Mouse (Mus musculus): ENCODE data around the gene Cnnm2. TPM values are rescaled to one million over a fixed set of nuclear protein-coding genes. Genes with fewer than 3 reads are reported as not detected.

Gene Cnnm2
- total and polyA plus RNA-seq, 3 experiments = 16.2 to 67.6 (median 27.1) TPM

GRCm38 (mm10) chr19:46892856-46893255 is 131.5 kb downstream of the Cnnm2 start:
- ATAC-seq (ENCODE audit: extremely low read depth, insufficient number of reproducible peaks, low FRiP score, poor library complexity, severe bottlenecking) (no peak), DNase-seq (ENCODE audit: low spot score) (no peak)
- Histone ChIP-seq H3K27me3 (ENCODE audit: insufficient read depth, low read length) (no peaks in the 10 kb centered on the region), H3K9me3 (replicated peaks) (peaks cover 7% of the 10 kb centered on the region), H3K36me3 (replicated peaks) (peaks cover 89% of the 10 kb centered on the region), H3K4me3 (ENCODE audit: low read depth, low read length) (no peak overlapping the region), H3K4me1 (ENCODE audit: insufficient read depth, low read depth, low read length) (peaks cover 26% of the 10 kb centered on the region)
- TF ChIP-seq CTCF (IDR thresholded peaks at IDR 0.05; ENCODE audit: low read depth, low read length) (no peak), GATA1 (IDR thresholded peaks at IDR 0.05; ENCODE audit: borderline replicate concordance, low read length) (no peak), GATA2 (IDR thresholded peaks at IDR 0.05; ENCODE audit: borderline replicate concordance, low read depth, low read length) (no peak), TAL1 (conservative IDR thresholded peaks at IDR 0.05; ENCODE audit: low read depth, low read length) (no peak)

GRCm38 (mm10) chr19:46893484-46893883 is 132.1 kb downstream of the Cnnm2 start:
- no peak for DNase-seq (ENCODE audit: low spot score)
- peaks cover 12% of the 10 kb centered on the region for H3K9me3 ChIP-seq (replicated peaks)
- H3K4me3 ChIP-seq (ENCODE audit: low read depth, low read length) = no peak overlapping the region
- H3K36me3 ChIP-seq (replicated peaks) = peaks cover 89% of the 10 kb centered on the region
- TF ChIP-seq TAL1 (conservative IDR thresholded peaks at IDR 0.05; ENCODE audit: low read depth, low read length) = no peak
- no peak for TF ChIP-seq GATA1 (IDR thresholded peaks at IDR 0.05; ENCODE audit: borderline replicate concordance, low read length)
- no peak for TF ChIP-seq GATA2 (IDR thresholded peaks at IDR 0.05; ENCODE audit: borderline replicate concordance, low read depth, low read length)
- TF ChIP-seq CTCF (IDR thresholded peaks at IDR 0.05; ENCODE audit: low read depth, low read length) = no peak
- TF ChIP-seq POLR2AphosphoS5 (IDR thresholded peaks at IDR 0.05; ENCODE audit: insufficient replicate concordance, low read depth, low read length) = no peak
- no peaks in the 10 kb centered on the region for H3K27me3 ChIP-seq (ENCODE audit: insufficient read depth, low read length)
- H3K4me1 ChIP-seq (ENCODE audit: insufficient read depth, low read depth, low read length) = peaks cover 20% of the 10 kb centered on the region
- ATAC-seq (ENCODE audit: extremely low read depth, insufficient number of reproducible peaks, low FRiP score, poor library complexity, severe bottlenecking) = no peak

GRCm38 (mm10) chr19:46897135-46897534 is 135.7 kb downstream of the Cnnm2 start:
- DNase-seq (ENCODE audit: low spot score) = no peak
- peaks cover 12% of the 10 kb centered on the region for H3K9me3 ChIP-seq (replicated peaks)

GRCm38 (mm10) chr19:46898222-46898621 is 136.8 kb downstream of the Cnnm2 start:
- Histone ChIP-seq H3K4me1 (ENCODE audit: insufficient read depth, low read depth, low read length) (peaks cover 27% of the 10 kb centered on the region), H3K27me3 (ENCODE audit: insufficient read depth, low read length) (no peaks in the 10 kb centered on the region), H3K36me3 (replicated peaks) (peaks cover 77% of the 10 kb centered on the region), H3K4me3 (ENCODE audit: low read depth, low read length) (no peak overlapping the region), H3K9me3 (replicated peaks) (peaks cover 12% of the 10 kb centered on the region)
- TF ChIP-seq TAL1 (conservative IDR thresholded peaks at IDR 0.05; ENCODE audit: low read depth, low read length) (no peak), CTCF (IDR thresholded peaks at IDR 0.05; ENCODE audit: low read depth, low read length) (no peak), GATA2 (IDR thresholded peaks at IDR 0.05; ENCODE audit: borderline replicate concordance, low read depth, low read length) (no peak), POLR2AphosphoS5 (IDR thresholded peaks at IDR 0.05; ENCODE audit: insufficient replicate concordance, low read depth, low read length) (no peak), GATA1 (IDR thresholded peaks at IDR 0.05; ENCODE audit: borderline replicate concordance, low read length) (no peak)
- no peak for DNase-seq (ENCODE audit: low spot score)
- ATAC-seq (ENCODE audit: extremely low read depth, insufficient number of reproducible peaks, low FRiP score, poor library complexity, severe bottlenecking) = no peak

More at GRCm38 (mm10) chr19:46897135-46897534, 135.7 kb downstream of the Cnnm2 start:
- no peak for ATAC-seq (ENCODE audit: extremely low read depth, insufficient number of reproducible peaks, low FRiP score, poor library complexity, severe bottlenecking)
- peaks cover 80% of the 10 kb centered on the region for H3K36me3 ChIP-seq (replicated peaks)
- H3K4me1 ChIP-seq (ENCODE audit: insufficient read depth, low read depth, low read length) = peaks cover 21% of the 10 kb centered on the region
- no peaks in the 10 kb centered on the region for H3K27me3 ChIP-seq (ENCODE audit: insufficient read depth, low read length)
- no peak overlapping the region for H3K4me3 ChIP-seq (ENCODE audit: low read depth, low read length)
- TF ChIP-seq GATA2 (IDR thresholded peaks at IDR 0.05; ENCODE audit: borderline replicate concordance, low read depth, low read length) = no peak
- TF ChIP-seq GATA1 (IDR thresholded peaks at IDR 0.05; ENCODE audit: borderline replicate concordance, low read length) = no peak
- TF ChIP-seq CTCF (IDR thresholded peaks at IDR 0.05; ENCODE audit: low read depth, low read length) = no peak
- TF ChIP-seq TAL1 (conservative IDR thresholded peaks at IDR 0.05; ENCODE audit: low read depth, low read length) = no peak
- TF ChIP-seq POLR2AphosphoS5 (IDR thresholded peaks at IDR 0.05; ENCODE audit: insufficient replicate concordance, low read depth, low read length) = no peak

- peaks cover 80% of the 10 kb centered on the region for H3K36me3 ChIP-seq (replicated peaks)
- ATAC-seq (ENCODE audit: extremely low read depth, insufficient number of reproducible peaks, low FRiP score, poor library complexity, severe bottlenecking) = no peak
- TF ChIP-seq TAL1 (conservative IDR thresholded peaks at IDR 0.05; ENCODE audit: low read depth, low read length) (no peak), GATA1 (IDR thresholded peaks at IDR 0.05; ENCODE audit: borderline replicate concordance, low read length) (no peak), POLR2AphosphoS5 (IDR thresholded peaks at IDR 0.05; ENCODE audit: insufficient replicate concordance, low read depth, low read length) (no peak), GATA2 (IDR thresholded peaks at IDR 0.05; ENCODE audit: borderline replicate concordance, low read depth, low read length) (no peak), CTCF (IDR thresholded peaks at IDR 0.05; ENCODE audit: low read depth, low read length) (no peak)
- H3K9me3 ChIP-seq (replicated peaks) = peaks cover 12% of the 10 kb centered on the region
- no peaks in the 10 kb centered on the region for H3K27me3 ChIP-seq (ENCODE audit: insufficient read depth, low read length)
- H3K4me1 ChIP-seq (ENCODE audit: insufficient read depth, low read depth, low read length) = peaks cover 33% of the 10 kb centered on the region
- no peak overlapping the region for H3K4me3 ChIP-seq (ENCODE audit: low read depth, low read length)
- no peak for DNase-seq (ENCODE audit: low spot score)
Measured at GRCm38 (mm10) chr19:46899306-46899705, 137.9 kb downstream of the Cnnm2 start.

GRCm38 (mm10) chr19:46899871-46900270 is 138.5 kb downstream of the Cnnm2 start:
- Histone ChIP-seq H3K4me3 (ENCODE audit: low read depth, low read length) (no peak overlapping the region), H3K4me1 (ENCODE audit: insufficient read depth, low read depth, low read length) (peaks cover 39% of the 10 kb centered on the region), H3K27me3 (ENCODE audit: insufficient read depth, low read length) (no peaks in the 10 kb centered on the region), H3K36me3 (replicated peaks) (peaks cover 80% of the 10 kb centered on the region), H3K9me3 (replicated peaks) (peaks cover 12% of the 10 kb centered on the region)
- DNase-seq (ENCODE audit: low spot score) (no peak), ATAC-seq (ENCODE audit: extremely low read depth, insufficient number of reproducible peaks, low FRiP score, poor library complexity, severe bottlenecking) (no peak)
- no peak for TF ChIP-seq GATA1 (IDR thresholded peaks at IDR 0.05; ENCODE audit: borderline replicate concordance, low read length)
- TF ChIP-seq CTCF (IDR thresholded peaks at IDR 0.05; ENCODE audit: low read depth, low read length) = no peak
- no peak for TF ChIP-seq GATA2 (IDR thresholded peaks at IDR 0.05; ENCODE audit: borderline replicate concordance, low read depth, low read length)
- no peak for TF ChIP-seq TAL1 (conservative IDR thresholded peaks at IDR 0.05; ENCODE audit: low read depth, low read length)
- no peak for TF ChIP-seq POLR2AphosphoS5 (IDR thresholded peaks at IDR 0.05; ENCODE audit: insufficient replicate concordance, low read depth, low read length)
